Mouse (Mus musculus) thymus, postnatal 10 days (tissue): ENCODE data around the gene Sec23b.
"Not testable (repeated sequence)": the region's sequence is repeated elsewhere in the genome, so short reads cannot be mapped to it uniquely, and the experiment has no call there.

Experiments used
- DNase-seq, 2 experiments: peaks; one replicate each; pipeline ENCODE4 v3.0.0; 2021; ENCODE audit warnings: low spot score in 2 of 2

Sec23b gene

DNA sequence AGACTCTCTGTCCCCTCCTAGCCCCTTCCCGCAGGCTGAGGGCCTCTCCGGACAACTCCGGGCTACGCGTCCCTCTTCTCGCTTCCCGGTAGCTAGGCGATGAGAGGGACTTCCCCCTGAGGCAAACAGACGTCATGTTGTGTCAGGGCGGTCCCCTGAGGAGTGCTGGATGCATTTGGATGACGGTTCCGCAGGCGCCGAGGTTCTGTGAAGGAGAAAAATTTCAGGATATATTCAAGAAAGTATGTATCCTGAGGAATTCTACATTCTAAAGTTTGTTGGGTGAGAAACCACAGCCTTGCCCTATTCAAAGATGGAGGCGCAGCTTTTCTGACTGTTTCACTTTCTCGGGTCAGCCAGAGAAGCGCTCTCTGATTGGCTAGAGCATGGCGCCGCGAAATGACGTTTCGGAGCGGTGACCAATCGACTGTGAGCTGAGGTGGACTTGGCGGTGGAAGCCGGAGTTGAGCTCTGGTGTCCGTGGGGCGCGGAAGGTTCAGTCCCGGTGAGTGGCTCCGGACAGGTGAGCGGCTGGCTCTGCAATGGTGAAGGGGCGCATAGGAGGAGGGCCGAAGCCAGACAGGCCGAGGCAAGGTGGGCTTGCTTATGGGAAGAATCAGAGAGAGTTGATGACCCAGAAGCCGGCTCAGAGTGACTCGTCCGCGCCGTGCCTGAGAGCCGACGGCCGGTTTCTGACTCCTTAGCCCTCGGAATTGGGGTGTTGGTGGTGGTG, at the start of gene Sec23b:
Gene Sec23b (plus strand): TSS at position 410 of the 733 bp plus-strand sequence.
- DNase-seq, result peak; percentile 93 to 94

DNA sequence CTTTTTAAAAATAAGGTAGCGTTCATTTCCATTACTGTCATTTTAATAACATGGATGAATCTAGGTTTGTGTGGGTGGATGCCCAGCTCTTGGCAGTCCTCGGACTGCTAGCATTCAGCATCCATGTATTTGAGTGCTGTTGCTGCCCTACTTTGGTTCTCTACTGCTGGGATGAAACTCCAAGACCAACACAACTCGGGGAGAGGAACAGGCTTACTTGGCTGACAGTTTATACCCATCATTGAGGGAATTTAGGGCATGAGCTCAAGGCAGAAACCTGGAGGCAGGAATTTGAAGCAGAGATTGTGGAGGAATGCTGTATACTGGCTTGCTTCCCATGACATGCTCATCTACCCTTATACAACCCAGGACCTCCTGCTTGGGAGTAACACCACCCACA, 41.4 kb upstream of the Sec23b start:
- no peak for DNase-seq

DNA sequence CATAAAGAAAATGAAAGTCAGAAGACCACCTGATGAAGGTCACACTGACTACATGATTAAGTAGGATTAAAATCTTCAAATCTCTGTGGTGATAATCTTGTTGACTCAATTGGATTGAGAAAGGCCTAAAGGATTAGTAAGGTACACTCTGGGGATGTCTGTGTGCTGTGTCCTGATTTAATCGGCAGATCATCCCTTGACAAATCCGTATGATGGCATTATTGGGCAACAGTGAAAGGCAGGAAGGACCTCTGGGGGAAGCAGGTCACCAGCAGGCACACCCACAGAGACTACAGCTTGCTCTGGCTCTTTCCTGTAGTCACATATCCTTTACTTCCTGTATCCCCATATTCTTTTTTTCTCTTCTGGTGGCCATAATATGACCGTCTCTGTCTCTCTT, 36.3 kb upstream of the Sec23b start:
- DNase-seq, result no peak

DNA sequence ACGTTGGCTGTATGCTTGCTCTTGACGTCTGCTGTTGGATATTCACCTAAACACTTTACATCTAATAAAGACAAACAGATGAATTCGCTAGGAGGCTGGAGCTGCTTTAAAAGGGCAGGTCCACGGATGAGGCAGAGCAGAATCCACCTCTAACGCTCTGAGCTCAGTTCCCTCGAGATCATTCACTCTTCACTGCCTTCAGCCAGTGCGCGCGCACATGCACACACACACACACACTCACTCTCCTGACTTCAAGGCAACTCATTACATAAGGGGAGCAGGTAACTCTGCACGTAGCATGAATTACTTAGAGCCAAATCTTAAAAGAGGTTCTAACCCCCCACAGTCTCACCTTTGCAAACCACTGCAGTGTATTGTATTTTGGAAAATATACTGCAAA, 30.2 kb upstream of the Sec23b start:
- no peak for DNase-seq

DNA sequence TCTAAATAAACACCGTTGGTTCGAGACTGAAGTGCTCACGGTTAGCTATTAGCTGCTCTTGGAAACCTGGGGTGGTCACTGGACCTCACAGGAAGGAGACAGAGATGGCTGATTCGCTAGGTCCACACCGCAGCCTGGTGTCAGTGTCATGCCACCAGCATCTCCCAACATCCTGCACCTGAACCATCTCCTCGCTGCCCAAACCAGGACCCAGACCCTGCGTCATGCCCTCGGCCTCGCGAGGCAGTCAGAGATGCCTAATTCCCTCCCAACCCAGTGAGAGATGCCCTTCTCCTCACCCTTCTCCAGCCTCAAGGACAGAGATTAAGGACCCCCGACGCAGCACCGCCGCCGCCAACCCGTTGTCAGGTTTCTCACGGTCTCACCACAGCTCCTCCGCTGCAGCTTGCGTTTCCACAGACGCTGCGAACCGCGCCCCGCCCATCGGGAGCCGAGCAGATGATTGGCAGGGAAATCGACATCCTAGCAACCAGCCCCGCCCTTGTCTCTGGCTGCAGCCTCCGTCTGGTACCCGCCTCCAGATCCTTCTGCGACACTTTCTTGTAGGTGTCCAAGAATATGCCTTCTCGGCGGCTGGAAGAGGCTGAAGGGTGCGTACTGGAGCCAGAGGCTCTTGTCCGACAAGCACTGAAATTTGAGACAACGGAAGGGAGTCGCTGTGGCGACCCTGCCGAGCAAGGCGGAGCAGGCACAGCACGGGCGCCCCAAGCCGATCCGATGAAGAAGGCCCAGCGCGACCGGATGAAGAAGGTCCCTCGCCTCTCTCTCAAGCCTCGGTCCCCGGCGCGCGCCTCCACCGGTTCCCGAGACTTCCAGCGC, 28.8 kb upstream of the Sec23b start, which contains the start of the genes Dzank1 and Polr3f:
Gene Dzank1 (minus strand): TSS at position 434 of the 840 bp plus-strand sequence.
Gene Polr3f (plus strand): TSS at position 738 of the 840 bp plus-strand sequence.
- DNase-seq, result peak; percentile 91 to 92

DNA sequence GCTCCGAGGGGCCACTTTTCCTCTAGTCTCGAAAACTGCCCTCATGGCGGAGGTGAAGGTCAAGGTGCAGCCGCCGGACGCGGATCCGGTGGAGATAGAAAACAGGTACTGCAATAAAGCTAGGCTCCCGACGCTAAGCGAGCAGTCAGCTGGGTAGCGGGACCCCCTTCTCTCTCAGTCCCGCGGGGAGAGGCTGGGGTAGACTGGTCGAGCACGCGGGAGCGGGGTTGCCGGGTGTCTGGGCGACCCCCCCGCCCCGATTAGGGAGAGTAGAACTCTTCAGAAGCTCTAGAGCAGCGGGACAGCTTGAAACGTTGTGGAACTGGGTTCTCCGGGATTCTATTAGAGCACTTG, 28.2 kb upstream of the Sec23b start:
- no peak for DNase-seq

DNA sequence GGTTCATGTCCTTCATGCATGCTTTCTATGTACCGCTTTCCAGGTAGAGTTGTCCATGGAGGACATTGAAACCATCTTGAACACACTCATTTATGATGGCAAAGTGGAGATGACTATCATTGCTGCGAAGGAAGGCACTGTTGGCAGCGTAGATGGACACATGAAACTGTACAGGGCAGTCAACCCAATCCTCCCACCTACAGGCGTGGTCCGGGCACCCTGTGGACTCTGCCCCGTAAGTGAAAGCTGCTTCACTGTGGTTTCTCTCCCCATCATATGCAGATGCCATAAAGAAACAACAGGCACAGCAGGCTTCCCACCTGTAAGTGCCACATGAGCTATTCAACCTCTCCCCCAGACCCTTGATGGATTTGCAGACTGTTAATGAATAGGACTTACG, 18.9 kb upstream of the Sec23b start:
- no peak for DNase-seq

DNA sequence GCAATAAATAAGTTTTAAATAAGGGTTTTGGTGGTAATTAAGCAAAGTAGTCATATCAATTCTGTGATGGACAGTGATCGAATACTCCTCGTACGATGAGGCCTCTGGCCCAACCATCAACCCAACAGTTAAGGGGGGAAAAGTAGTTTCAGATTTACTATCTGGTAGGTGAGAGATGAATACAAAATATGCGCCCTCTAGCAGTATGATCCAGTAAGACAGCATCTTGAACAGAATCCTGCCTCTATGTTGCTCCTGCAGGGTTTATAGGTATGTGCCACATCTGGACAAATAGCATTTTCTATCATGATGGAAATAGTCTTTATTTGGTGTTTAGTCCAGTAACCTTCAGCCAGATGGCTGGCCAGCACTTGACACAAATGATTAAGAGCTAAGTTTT, 14.8 kb upstream of the Sec23b start:
- no peak for DNase-seq

DNA sequence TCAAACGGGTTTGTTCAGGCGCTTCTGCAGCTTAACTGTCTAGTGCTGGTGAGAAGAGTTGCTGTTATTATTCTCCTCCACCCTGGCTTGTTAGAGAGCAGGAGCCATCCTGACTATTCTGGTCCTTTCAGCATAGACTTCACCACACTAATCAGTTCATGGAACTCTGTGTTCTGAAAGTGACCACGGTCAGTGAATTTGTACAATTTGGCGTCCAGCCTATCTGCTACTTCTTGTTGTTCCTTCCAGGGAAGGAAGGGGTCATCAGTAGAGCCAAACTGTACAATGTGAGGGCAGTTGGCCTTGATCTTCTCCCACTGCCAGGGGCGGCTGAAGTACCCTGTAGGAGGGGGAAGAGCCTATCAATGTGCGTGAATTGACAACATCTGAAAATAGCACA, 12.4 kb upstream of the Sec23b start:
- no peak for DNase-seq

DNA sequence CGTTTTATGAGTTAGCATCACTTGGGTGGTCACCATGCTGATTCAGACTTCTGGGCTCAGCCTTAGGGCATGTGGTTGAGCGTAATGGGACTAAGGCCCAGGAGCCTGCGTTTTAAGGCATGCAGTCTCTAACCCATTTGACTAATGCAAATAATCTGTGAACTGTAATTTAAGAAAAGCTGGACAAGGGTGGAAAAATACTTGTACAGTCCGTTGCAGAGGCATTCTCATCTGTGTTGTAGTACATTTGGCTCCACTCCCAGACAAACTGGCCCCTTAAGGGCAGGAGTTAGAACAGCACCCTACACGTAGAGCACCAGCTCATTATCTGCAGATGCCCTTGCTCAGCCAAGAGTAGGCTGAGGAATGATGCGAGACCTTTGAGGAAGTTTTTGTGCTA, 11.4 kb upstream of the Sec23b start:
- no peak for DNase-seq

DNA sequence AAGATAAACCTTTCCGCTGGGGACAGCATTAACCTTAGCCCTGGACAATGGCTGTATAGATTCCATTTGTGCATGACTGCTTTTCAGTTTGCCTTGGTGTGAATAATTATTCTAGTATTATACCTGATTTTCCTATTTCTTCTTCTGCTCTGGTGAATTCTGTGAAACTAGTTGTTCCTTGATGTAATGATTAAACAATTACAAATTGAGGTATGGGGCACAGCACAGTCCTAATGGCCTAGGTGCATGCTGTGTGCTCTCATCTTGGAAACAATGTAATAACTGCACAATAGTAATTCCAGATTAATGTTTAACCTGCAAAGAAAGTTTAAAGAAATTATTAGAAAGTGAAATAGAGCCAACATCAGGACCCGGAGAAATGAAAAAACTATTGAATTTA, 11.0 kb upstream of the Sec23b start:
- DNase-seq, result no peak

DNA sequence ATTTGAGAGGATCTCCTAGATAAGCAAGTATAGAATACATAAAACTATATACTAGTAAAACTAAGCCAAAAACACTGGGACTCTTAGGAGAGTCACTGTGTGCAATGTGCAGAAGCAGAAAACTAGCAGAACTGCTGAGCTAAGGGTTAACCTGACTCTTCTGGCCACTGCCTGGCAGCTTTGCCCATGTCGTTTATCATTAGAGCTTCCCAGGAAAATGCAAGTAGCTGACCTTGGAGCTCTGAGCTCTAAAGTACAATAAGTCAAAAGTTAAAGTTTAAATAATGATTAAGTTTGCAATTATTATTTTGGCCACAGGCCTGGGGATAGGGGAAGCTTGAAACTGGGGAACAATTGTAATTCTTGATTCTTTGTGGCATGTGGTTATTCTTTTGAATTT, 10.5 kb upstream of the Sec23b start:
- DNase-seq, result no peak

DNA sequence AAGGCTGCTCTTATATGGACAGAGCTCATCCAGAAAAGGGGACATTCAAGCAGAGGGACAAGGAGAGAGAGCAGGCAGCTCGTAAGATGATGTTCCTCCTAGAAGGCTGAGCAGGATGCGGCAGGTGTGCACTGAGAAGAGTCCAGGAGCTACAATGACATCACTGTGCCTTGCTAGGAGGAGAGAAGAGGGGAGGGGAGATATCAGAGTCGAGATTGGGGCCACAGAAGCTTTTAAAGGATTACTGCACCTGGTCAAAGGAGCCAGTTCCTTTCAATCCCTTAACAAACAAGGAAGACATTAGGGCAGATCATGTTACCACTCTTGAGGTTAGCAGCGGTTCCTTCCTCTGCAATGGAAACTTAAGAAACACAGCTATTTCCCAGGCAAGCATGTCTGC, 8.5 kb upstream of the Sec23b start:
- no peak for DNase-seq

DNA sequence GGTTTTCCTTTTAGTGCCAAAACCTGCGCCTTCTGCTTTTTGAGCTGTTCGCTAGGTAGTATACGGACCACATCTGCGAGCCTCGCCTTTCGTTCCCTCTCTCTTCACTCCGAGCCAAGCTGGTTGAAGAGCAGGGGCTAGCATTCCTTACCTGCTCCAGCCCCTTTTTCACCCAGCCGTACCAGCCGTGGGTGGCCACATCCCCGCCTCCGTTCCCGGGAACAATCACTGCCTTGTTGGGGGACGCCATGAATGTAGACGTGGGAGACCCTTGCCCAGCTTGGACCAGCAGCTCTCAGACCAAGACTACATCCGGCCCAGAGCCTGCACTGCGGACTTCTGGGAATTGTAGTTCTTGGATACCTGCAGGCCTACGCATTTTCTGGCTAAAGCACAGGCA, 5.5 kb upstream of the Sec23b start, which contains the start of gene Rbbp9:
Gene Rbbp9 (minus strand): TSS at position 341 of the 400 bp plus-strand sequence.
- peak; percentile 35 to 46 for DNase-seq

DNA sequence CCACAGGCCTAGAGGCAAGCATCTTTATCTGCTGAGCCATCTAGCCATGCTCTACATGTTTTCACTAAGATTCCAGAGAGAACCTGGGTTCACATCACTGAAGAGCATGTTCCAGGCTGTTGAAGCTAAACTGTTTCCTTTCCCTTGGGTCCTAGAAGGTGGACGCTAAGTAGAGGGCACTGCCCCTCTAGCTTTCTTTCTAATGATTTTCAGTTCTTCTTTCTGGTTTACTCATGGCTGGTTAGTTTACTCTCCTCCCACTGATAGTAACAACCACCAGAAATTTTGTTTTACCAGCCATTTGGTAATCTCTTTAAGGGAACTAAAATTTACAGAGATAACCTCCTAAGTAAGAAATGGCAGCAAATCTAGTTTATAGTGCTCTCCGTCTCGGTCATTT, 2.1 kb upstream of the Sec23b start:
- DNase-seq, result no peak

DNA sequence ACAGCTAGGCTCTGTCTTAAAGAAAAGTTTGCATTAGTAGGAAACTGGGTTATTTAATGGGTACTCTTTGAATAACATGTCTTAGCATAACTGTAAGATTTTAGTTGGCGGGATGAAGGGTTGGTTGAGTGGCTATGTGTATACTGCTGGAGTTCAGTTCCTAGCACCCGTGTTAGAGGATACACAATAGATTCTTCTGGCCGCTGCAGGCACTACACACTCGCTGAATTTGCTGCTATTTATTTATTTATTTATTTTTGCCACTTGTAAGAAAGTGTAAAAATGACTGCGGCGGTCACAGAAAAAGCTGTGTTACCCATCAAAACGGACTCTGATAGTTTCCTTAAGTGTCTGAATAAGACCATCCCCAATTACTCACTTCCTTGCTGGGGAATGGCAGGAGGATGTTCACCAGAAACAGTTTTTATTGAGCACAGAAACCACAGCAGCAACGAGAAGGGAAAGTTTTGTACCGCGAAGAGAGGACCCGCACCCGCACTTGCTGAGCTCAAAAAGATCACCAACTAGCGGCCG, 676 bp upstream of the Sec23b start:
- DNase-seq, result no peak

DNA sequence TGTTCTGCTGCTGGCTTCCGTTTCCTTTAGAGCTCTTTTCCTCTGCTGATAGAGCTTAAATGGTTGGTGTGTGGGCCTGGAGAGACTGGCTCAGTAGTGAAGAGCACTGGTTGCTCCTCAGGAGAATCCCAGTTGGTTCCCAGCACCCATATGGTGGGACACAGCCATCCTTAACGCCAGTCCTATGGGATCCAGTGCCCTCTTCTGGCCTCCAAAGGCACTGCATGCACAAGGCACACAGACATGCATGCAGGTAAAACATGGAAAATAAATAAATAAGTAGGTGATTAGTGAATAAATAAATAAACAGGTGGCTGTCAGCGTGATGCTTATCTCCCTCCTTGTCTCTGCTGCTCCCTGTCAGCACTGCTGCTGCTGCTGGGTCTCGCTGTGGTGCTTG, 32.7 kb downstream of the Sec23b start:
- DNase-seq, result no peak

DNA sequence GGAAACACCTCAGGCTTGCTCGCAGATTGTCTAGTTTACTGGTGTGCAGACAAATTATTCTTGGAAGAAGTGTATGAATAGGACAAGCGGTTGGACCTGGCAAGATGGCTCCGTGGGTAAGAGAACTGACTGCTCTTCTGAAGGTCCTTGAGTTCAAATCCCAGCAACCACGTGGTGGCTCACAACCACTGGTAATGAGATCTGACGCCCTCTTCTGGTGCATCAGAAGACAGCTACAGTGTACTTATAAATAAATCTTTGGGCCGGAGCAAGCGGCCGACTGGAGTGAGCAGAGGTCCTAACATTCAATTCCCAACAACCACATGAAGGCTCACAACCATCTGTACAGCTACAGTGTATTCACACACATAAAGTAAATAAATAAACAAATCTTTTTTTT, 37.0 kb downstream of the Sec23b start:
- not testable (repeated sequence) for DNase-seq

DNA sequence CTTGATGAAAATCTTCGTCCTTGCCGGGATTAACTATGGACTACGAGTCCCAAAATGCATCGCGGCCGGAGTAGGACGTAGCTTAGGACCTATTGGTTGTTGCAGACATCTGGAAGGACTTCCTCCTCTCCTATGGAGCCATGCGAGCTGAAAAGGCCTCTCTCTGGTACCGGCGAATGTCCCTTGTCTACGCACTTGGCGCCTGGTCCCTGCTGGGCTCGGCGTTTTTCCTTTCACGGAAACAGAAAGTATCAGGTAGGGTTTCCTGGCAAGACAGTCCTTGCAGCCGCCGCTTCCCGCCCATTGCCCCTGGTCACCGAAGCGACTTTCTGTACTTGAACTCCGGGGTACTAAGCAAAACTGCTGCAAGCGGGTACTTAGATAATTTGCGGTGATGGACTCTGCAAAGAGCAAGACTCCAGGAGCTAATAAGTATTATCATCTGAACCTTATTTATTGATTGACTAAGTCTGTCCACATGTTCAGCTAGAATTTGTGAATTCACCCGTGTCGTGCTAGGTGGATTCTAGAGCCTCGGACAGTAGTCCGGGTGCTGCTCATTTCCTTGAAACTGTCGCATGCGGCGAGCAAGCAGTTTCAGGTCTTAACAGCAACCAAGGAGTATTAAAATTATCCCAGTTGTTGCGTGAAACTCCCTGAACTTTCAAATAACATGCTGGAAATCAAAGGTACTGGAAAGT, 38.1 kb downstream of the Sec23b start, which contains the start of gene Smim26:
Gene Smim26 (plus strand): TSS at position 104 of the 701 bp plus-strand sequence.
- peak; percentile 63 to 64 for DNase-seq

DNA sequence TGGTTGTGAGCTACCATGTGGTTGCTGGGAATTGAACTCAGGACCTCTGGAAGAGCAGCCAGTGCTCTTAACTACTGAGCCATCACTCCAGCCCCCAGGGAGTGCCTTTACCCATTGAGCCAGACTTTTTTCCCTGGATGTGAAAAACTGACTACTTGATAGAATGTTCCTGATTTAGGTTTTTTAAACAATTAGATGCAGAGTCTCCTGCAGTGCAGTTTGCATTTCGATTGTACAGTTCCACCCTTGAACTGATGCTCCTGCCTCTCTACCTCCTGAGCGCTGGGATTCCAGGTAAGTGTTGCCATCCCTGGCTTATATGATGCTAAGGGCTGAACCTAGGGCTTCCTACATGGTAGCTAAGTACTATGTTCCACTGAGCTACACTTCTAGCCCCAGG, 42.0 kb downstream of the Sec23b start:
- DNase-seq, result no peak

DNA sequence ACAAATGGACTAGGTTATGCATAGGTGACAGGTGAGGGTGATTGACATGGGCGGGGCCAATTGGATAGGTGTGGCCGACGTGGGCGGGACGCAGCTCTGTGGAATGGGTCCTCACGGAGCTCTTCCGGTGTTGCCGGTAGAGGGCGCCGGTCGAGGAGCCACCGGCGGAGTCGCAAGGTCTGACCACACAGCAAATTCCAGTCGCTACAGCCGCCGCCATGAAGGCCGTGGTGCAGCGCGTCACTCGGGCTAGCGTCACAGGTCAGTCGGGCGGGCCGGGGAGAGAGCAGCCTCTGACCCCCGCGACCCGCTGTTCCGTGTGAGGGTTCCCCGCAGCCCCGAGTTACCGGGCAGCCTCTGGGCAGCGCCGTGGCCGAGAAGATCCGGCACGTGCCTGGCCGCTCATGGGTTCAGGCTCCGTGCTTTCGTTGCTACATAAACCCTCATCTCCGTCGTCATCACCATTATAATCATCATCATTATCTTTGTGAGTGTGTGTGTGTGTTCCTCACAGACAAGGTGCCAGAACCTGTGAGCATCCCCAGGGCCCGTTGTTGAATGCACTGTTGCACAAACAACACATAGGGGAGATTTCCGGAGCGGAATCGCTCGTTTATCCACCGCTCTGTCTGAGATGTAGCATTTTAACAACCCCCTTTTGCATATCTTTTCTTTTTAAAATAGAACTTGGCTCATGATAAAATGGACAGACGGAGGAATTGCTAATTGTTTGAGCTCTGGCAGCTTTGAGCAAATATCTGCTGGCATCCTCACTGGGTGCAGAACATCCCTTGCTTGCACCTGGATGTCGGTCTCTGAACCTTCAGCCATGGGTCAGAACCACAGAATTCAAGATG, 44.0 kb downstream of the Sec23b start, which contains the start of gene Dtd1:
Gene Dtd1 (plus strand): TSS at position 67 of the 857 bp plus-strand sequence.
- DNase-seq, result peak; percentile 62 to 84
